18 mouse cellular contexts compared by ENCODE assay signal in the genomic region with DNA sequence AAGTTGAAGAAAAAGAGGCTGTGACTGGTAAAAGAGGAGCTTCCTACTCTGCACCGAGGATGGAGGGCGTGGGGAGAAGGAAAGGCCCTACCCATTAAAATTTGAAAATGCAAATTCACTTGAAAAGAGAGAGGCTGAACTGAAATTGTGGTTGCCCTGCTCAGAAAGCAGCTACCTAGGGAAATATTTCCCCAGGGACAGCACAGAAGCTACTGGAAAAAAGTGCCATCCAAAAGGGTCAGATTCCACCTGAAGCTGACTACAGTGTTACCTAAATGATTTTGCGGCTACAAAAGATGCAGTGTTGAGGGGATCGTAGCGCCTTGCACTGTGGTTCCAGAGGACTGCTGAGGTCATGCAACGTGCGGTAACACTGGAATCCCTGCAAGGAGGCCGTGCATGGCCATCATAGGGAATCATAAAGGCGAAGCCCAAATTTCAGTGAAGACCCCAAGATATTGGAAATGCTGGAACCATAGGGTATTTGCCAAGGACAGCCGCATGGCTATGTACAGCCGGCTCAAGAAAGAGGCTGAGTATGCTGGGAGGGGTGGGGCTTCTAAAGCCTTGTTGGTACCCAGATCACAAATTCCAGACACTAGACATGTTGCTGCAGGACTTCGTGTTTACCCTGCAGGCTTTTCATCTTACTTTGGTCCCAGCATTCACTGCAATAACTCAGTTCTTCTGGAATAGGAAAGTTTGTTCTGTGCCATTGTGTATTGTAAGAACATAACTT.
"Had no signal": no experiment of that assay in that cellular context is flagged by ENCODE, and none has a peak within 500 bp of the region (broad histone marks: within the 10 kb centered on the region; RNA-seq: fewer than 3 reads in every experiment).

No protein-coding gene starts in this region.

- H3K27me3 ChIP-seq: liver, embryonic 13.5 days; lung, embryonic 15.5 days; megakaryocyte, embryonic 14.5 days; midbrain, embryonic 15.5 days; neural tube, embryonic 13.5 days had no signal

- ATAC-seq: intestine, postnatal 0 days; liver, postnatal 0 days; midbrain, embryonic 15.5 days had no signal

- H3K4me3 ChIP-seq: layer of hippocampus, adult 2 months; liver, embryonic 13.5 days; lung, embryonic 15.5 days; megakaryocyte, embryonic 14.5 days; midbrain, embryonic 15.5 days; neural tube, embryonic 13.5 days had no signal

- H3K36me3 ChIP-seq: midbrain, embryonic 15.5 days had no signal

- H3K4me2 ChIP-seq: liver, embryonic 13.5 days; lung, embryonic 15.5 days; midbrain, embryonic 11.5 days; midbrain, embryonic 15.5 days; neural tube, embryonic 13.5 days had no signal

- H3K27ac ChIP-seq: kidney, postnatal 0 days; layer of hippocampus, adult 2 months; liver, embryonic 13.5 days; lung, embryonic 15.5 days; macrophage; midbrain, embryonic 15.5 days; neural tube, embryonic 13.5 days had no signal

- H3K9ac ChIP-seq: liver, embryonic 13.5 days; liver, postnatal 0 days; lung, embryonic 15.5 days; midbrain, embryonic 15.5 days; neural tube, embryonic 13.5 days had no signal

- H3K9me3 ChIP-seq: liver, embryonic 13.5 days; lung, embryonic 15.5 days; megakaryocyte, embryonic 14.5 days; midbrain, embryonic 15.5 days; neural tube, embryonic 13.5 days had no signal

- DNase-seq: kidney, adult 8-10 months; kidney, postnatal 4 days; liver; liver, embryonic 13.5 days; liver, postnatal 0 days; lung, postnatal 14 days; right cerebral cortex, adult 18-20 months; right cerebral cortex, postnatal 25 days; thymus, postnatal 4 days had no signal
